Mouse (Mus musculus) G1E (cell line): Measurements from ENCODE around the gene Ppp2r3a. TPM values are rescaled to one million over a fixed set of nuclear protein-coding genes. Genes with fewer than 3 reads are reported as not detected.

Source experiments
- ATAC-seq: 2 replicates; pipeline ENCODE4 v1.8.0; 2016; ENCODE audit warnings: mild to moderate bottlenecking; ENCODE audit not compliant: insufficient number of reproducible peaks, poor library complexity, low FRiP score, severe bottlenecking; ENCODE audit errors: extremely low read depth
- DNase-seq: peaks from one replicate; pipeline ENCODE4 v3.0.0; 2012; ENCODE audit warnings: low spot score
- H3K27me3 ChIP-seq: 2 replicates; pipeline ENCODE4 v1.6.1; 2012; ENCODE audit warnings: mild to moderate bottlenecking, low read length, inconsistent platforms; ENCODE audit not compliant: insufficient read depth
- H3K36me3 ChIP-seq: replicated peaks from 2 replicates; pipeline ENCODE3; 2012; ENCODE audit warnings: mild to moderate bottlenecking, inconsistent platforms
- H3K4me1 ChIP-seq: 2 replicates; pipeline ENCODE4 v1.6.1; 2012; ENCODE audit warnings: low read depth, low read length, inconsistent platforms, mixed read lengths; ENCODE audit not compliant: insufficient read depth
- H3K4me3 ChIP-seq: 2 replicates; pipeline ENCODE4 v1.5.1; 2012; ENCODE audit warnings: low read depth, mild to moderate bottlenecking, inconsistent platforms, low read length, moderate library complexity, mixed read lengths
- H3K9me3 ChIP-seq: replicated peaks from 2 replicates; pipeline ENCODE4 v1.6.1; 2012; ENCODE audit warnings: inconsistent platforms
- CTCF ChIP-seq: IDR thresholded peaks from 2 replicates; pipeline ENCODE4 v1.5.1; 2012; ENCODE audit warnings: low read depth, low read length, inconsistent platforms, mixed read lengths
- GATA1 ChIP-seq: IDR thresholded peaks from 2 replicates; pipeline ENCODE4 v1.6.1; 2012; ENCODE audit warnings: borderline replicate concordance, low read length, inconsistent platforms, mixed read lengths
- GATA2 ChIP-seq: IDR thresholded peaks from 2 replicates; pipeline ENCODE4 v1.6.1; 2012; ENCODE audit warnings: low read depth, low read length, inconsistent platforms, borderline replicate concordance
- POLR2AphosphoS5 ChIP-seq: IDR thresholded peaks from 2 replicates; pipeline ENCODE4 v1.6.1; 2012; ENCODE audit warnings: low read depth, low read length, inconsistent platforms; ENCODE audit not compliant: insufficient replicate concordance
- TAL1 ChIP-seq: conservative IDR thresholded peaks from 2 replicates; pipeline ENCODE4 v1.6.1; 2012; ENCODE audit warnings: low read depth, low read length, inconsistent platforms, mixed read lengths
- polyA plus RNA-seq: library from polyadenylated mRNA; stranded (reverse); fragments of >175 nt; gene quantifications from 2 replicates; pipeline ENCODE4 v1.2.3, GENCODE M21; 2012
- total RNA-seq, 2 experiments: library from RNA; stranded (forward) in 1 of 2; stranded (reverse) in 1 of 2; fragments of 200-1000 nt in 1 of 2; fragments of >200 nt in 1 of 2; fragmentation: Nextera tagmentation in 1 of 2; gene quantifications; 2 replicates each; pipeline ENCODE4 v1.2.3; 2014 to 2017

Gene Ppp2r3a
- total and polyA plus RNA-seq, 3 experiments, result 0.71 TPM; not detected in 2

DNA sequence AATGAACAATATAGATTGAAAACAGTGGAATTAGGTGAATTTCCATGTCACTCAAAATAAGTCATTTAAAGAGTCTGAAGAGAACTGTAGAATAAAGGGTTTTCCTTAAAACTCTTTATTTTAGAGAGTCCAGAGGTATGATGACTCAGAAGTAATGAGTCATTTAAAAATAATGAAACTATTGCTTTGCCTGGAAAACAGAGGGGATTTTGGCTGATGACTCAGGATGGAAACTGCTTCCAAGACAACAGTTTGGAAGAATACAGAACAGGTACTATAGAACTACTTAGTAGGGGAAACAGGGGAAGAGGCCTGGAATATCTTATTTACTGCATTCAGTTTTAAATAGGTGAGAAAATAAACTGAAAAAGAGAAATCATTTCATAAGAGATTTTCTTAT is 22.7 kb downstream of the Ppp2r3a start:
- Histone ChIP-seq H3K9me3 (no peaks in the 10 kb centered on the region), H3K36me3 (no peaks in the 10 kb centered on the region), H3K4me3 (no peak overlapping the region), H3K4me1 (no peaks in the 10 kb centered on the region), H3K27me3 (no peaks in the 10 kb centered on the region)
- ATAC-seq (no peak), DNase-seq (no peak)
- no peak for TF ChIP-seq POLR2AphosphoS5
- no peak for TF ChIP-seq TAL1
- TF ChIP-seq CTCF, result no peak
- no peak for TF ChIP-seq GATA1
- no peak for TF ChIP-seq GATA2

DNA sequence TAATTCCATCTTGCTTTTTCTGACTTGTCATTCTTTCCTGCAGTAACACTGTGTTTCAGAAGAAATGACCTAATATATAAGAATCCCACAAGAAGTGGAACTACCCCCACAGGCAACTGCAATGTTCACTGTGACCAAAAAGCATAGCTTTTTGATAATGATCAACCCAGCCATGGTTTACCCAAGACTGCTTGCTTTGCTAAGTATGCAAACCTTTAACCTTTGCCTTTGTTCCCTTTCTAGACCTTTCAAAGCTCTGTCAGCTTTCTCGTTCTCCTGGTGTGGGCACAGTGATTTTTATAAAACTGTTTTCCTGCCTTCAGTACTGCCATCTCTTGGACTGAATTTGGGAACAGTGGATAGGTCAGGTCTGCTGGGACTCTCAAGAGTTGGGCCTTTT is 43.6 kb downstream of the Ppp2r3a start:
- ATAC-seq (no peak), DNase-seq (no peak)
- no peak for TF ChIP-seq GATA1
- no peak for TF ChIP-seq GATA2
- no peak for TF ChIP-seq POLR2AphosphoS5
- TF ChIP-seq CTCF, result no peak
- no peak for TF ChIP-seq TAL1

DNA sequence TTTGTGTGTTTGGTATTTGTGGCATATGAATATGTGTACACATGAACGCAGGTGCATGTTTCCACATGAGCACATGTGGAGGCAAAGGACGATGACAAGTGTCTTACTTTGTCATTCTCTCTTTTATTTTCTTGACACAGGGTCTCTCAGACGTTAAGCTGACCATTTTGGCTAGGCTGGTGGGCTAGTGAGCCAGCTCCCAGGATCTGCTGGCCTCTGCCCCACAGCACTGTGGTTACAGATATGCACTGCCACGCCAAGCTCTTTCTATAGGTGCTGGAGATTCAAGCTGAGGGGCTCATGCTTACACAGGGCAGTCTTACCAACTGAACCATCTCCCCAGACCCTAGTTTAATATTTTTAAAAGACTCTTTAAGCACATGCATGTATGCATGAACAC is 45.1 kb downstream of the Ppp2r3a start:
- no peak overlapping the region for H3K4me3 ChIP-seq
- TF ChIP-seq TAL1 (no peak), GATA2 (no peak)
- DNase-seq (no peak), ATAC-seq (no peak)
- no peaks in the 10 kb centered on the region for H3K9me3 ChIP-seq
- H3K36me3 ChIP-seq, result no peaks in the 10 kb centered on the region
- peaks cover 4% of the 10 kb centered on the region; the same call in 1 of the 2 replicates for H3K27me3 ChIP-seq
- H3K4me1 ChIP-seq, result no peaks in the 10 kb centered on the region

More for the DNA sequence above, 43.6 kb downstream of the Ppp2r3a start:
- H3K4me1 ChIP-seq, result no peaks in the 10 kb centered on the region
- H3K36me3 ChIP-seq, result no peaks in the 10 kb centered on the region
- no peaks in the 10 kb centered on the region for H3K9me3 ChIP-seq
- no peak overlapping the region for H3K4me3 ChIP-seq
- H3K27me3 ChIP-seq, result peaks cover 4% of the 10 kb centered on the region; the same call in 1 of the 2 replicates

DNA sequence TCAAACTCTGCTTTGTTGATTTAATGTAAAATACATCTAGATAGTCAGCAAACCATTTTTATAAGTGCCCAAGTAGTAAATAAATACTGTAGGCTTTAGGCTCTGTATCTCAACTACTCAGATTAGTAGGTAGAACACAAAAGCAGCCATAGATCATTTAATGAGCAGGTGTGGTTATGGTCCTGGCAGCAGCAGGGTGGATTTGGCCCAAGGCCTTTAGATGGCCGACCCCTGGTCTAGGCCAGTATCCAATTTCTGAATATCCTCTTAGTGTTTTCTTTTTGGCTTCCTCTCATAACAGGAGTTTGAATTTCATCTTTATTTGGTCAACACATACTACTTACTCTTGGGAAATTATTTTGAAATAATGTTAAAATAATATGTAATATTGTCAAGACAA is 46.4 kb downstream of the Ppp2r3a start:
- no peak for ATAC-seq
- H3K36me3 ChIP-seq, result no peaks in the 10 kb centered on the region
- TF ChIP-seq GATA1, result no peak
- TF ChIP-seq POLR2AphosphoS5, result no peak
- TF ChIP-seq CTCF, result no peak
- no peak for TF ChIP-seq GATA2
- TF ChIP-seq TAL1, result no peak
- DNase-seq, result no peak
- H3K4me3 ChIP-seq, result no peak overlapping the region
- H3K4me1 ChIP-seq, result no peaks in the 10 kb centered on the region
- peaks cover 4% of the 10 kb centered on the region; the same call in 1 of the 2 replicates for H3K27me3 ChIP-seq
- H3K9me3 ChIP-seq, result no peaks in the 10 kb centered on the region

DNA sequence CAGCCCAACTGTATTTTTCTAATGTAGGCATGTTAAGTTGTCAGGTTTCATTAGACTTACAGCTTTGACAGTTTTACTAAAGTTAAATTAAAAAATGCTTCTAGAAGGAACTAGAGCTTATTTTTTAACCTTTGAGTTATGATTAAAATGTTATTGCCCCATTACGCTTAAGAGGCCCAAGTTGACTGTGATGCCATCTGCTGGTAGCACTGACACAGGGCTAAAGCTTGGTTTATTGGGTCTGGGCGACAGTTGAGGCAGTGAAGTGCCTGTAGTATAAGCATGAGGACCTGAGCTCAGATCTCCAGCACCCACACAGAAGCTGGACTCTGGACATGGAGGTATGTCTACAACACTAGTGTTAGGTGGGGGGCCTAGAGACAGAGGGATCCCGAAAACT is 47.5 kb downstream of the Ppp2r3a start:
- Histone ChIP-seq H3K4me1 (no peaks in the 10 kb centered on the region), H3K36me3 (no peaks in the 10 kb centered on the region), H3K9me3 (no peaks in the 10 kb centered on the region), H3K4me3 (no peak overlapping the region), H3K27me3 (peaks cover 4% of the 10 kb centered on the region; the same call in 1 of the 2 replicates)
- ATAC-seq (no peak), DNase-seq (no peak)
- TF ChIP-seq POLR2AphosphoS5 (no peak), TAL1 (no peak), CTCF (no peak), GATA1 (no peak)

DNA sequence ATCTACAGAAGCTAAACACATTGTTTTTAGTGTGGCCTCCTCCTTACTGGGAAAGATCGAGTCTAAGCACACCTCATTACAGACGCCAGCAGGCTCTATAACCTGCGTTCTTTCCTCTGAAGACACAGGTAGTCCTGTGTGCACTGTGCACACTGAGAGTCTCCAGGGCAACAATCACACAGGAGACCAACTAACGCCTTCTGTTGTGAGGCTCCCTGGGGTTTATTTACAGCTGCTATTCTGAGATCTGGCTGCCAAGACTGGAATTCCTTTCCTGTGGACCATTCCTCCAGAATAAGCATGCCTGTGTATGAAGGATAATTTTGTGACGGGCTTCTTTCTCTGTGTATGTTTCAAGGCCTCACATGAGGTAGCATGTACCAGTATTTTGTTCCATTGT is 51.0 kb downstream of the Ppp2r3a start:
- H3K4me1 ChIP-seq, result no peaks in the 10 kb centered on the region
- no peaks in the 10 kb centered on the region for H3K9me3 ChIP-seq
- H3K4me3 ChIP-seq, result no peak overlapping the region
- no peak for TF ChIP-seq GATA1
- TF ChIP-seq POLR2AphosphoS5, result no peak
- no peak for TF ChIP-seq CTCF
- no peak for TF ChIP-seq TAL1
- TF ChIP-seq GATA2, result no peak
- no peak for ATAC-seq
- H3K27me3 ChIP-seq, result peaks cover 2% of the 10 kb centered on the region; the same call in 1 of the 2 replicates
- no peak for DNase-seq
- H3K36me3 ChIP-seq, result no peaks in the 10 kb centered on the region

DNA sequence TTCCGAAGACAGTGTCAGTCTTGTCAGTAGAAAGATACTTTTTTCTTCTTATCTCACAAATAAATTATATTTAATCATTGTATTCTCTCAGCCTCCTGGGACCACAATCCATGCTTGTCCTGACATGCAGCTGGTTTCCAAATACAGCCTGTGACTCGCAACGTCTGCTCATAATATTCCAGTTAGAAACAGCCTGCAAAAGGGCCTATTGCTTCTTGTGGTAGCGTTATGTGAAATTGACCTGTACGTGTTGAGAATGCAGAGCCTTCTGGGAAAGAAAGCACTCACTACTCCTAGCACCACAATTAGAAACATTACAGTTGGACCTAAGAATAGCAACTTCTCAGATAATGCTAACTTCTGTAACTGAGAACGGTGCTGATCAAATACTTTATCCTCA is 52.8 kb downstream of the Ppp2r3a start:
- Histone ChIP-seq H3K4me1 (no peaks in the 10 kb centered on the region), H3K36me3 (no peaks in the 10 kb centered on the region), H3K9me3 (no peaks in the 10 kb centered on the region), H3K4me3 (no peak overlapping the region), H3K27me3 (peaks cover 2% of the 10 kb centered on the region; the same call in 1 of the 2 replicates)
- ATAC-seq (no peak), DNase-seq (no peak)
- no peak for TF ChIP-seq POLR2AphosphoS5
